Mouse (Mus musculus) 416B (cell line): ENCODE results near the gene E2f6.
A peak's percentile ranks its signal among the peaks of the same experiment; 100 is the strongest.

Experiments
- DNase-seq: peaks from one replicate; pipeline ENCODE4 v3.0.0; 2011; ENCODE audit warnings: low read depth

Gene E2f6

DNA sequence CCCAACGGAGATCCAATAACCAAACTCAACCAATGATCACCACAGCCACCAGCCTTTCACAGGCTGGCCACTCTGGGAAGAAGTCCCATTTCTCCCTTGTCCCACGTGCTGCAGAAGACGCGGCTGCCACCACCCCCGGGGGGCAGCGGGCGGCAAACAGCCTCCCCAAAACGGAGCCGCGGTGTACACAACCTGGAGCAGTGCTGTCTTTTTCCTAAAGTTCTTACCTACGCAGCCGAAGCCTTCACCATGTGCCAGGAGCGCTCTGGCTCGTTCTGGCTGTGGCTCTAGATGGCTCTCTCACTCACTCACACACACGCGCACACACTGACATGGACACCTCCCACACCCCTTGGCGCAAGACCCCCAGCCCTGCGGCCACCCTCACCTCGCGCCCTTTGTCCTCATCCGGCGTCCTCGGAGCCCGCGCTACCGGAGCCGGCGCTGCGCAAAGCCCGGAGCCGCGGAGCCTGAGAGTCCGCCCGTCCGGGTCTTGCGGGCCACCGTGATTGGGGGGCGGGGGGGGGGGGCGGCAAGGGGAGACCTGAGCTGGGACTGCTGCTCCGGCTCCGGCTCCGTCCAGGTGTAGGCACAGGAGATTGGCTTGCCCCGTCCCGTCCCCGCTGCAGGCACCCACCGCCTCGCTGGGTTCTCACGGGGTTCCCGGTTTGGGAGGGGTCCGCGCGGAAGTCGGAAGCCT, 10.4 kb upstream of the E2f6 start, which contains the start of gene Greb1:
TSS of gene Greb1 (minus strand) at position 628 of the 700 bp plus-strand sequence.
- no peak for DNase-seq

GRCm38 (mm10) chr12:16800959-16801315, 9.8 kb upstream of the E2f6 start:
- DNase-seq = no peak

GRCm38 (mm10) chr12:16803237-16803955, 7.4 kb upstream of the E2f6 start:
- DNase-seq = no peak

GRCm38 (mm10) chr12:16803956-16804430, 6.8 kb upstream of the E2f6 start:
- no peak for DNase-seq

GRCm38 (mm10) chr12:16805511-16805910, 5.3 kb upstream of the E2f6 start:
- peak; percentile 78 for DNase-seq

- DNase-seq = peak; percentile 73
Measured at GRCm38 (mm10) chr12:16808045-16808444, 2.7 kb upstream of the E2f6 start.

GRCm38 (mm10) chr12:16811477-16811876, 714 bp downstream of the E2f6 start:
- no peak for DNase-seq

DNA sequence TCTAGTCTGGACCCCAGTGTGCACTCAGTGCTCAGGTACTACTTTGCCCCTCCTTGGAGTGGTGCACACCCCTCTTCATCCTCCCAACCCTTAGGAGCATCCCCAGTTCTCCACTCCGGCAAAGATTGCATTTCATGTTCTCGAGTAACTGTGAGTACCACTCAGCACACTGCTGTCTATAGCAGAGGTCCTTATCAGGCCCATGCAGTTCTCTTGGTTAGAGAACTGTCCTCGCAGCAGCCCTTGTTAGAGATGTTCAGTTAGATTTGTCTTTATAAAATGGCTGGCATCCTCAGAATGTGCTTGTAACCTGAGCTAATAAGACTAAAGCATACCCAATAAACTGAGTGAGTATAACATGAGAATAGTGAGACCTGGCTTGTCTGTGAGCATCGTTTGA, 6.4 kb downstream of the E2f6 start:
- no peak for DNase-seq

DNA sequence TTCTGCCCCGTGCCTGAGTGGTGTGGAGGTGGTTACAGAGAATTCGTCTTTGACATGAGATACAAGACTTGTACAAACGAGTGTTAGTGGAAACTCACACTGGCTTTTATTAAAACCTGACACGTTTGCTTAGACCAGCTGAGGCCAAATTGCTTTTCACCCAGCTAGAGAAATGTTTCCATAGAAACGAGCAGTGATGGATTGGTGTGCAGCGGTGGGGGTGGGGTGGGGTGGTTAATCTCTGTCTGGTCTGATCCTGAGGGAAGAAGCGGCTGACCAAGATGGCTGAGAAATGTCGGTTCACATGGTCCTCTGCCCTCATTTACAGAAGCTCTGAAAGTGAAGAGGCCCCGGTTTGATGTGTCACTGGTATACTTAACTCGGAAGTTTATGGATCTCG, 7.8 kb downstream of the E2f6 start:
- DNase-seq = no peak

DNA sequence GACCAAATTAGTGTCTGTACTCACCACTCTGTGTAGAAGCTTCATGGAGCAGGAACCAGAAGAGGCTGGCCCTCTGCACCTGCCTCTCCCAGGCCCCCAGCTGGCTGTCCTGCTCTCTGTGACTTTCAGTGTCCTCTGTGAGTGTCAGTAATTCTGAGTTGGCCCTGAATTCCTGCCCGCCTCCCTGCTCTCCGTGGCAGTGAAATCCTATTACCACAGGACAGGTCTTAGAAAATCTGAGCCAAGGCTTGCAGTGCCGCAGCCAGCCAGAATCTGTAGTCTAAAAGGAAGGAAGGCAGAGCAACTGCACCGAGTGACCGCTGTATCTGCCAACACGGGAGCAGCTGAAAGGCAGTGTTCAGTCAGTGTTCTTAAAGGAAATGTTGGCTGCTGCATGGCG, 10.0 kb downstream of the E2f6 start:
- no peak for DNase-seq

DNA sequence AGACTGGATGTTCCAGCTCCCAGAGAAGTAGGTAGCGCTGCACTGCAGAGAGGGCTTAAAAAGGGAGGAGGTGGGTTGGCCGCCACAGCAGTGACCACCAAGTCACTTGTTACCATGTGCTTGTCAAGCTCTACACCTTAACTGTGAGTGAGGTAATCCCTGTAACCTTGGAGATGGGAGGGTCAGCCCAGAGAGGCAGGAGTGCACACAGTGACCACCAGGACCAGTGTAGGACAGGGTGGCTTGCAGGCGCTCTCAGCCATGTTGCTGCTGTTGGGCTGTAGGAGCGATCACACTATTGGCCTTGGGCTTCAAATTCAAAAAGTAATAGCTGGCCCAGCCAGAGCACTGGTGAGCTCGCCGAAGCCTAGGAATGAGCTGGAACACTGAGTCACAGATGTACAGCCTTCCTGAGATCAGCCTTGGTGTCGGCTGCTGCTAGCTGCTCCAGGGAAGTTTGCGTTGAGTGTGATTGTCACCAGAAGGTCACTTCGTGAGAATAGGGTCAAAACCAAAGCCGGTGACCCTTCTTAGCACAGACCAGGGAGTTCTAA, 11.5 kb downstream of the E2f6 start:
- DNase-seq = no peak

GRCm38 (mm10) chr12:16823701-16824100, 12.9 kb downstream of the E2f6 start:
- no peak for DNase-seq

GRCm38 (mm10) chr12:16828505-16828904, 17.7 kb downstream of the E2f6 start:
- DNase-seq = peak; percentile 76

DNA sequence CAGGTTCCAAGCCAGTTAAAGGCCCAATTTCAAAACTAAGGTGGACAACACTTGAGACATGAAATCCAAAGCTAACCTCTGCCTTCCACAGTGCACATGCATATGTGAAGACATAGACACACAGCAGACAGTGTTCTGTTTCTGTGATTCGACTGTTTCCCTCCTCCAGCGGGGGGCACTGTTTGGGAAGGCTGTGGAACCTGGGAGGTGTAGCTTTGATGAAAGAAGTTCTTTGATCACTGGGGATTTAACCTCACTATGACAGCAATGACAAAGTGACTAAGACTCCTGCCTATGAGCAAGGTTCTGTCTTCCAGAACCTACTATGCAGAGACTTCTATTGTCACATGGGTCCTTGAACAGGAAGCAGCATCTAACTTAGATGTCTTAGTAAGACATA, 19.0 kb downstream of the E2f6 start:
- peak; percentile 65 for DNase-seq

DNA sequence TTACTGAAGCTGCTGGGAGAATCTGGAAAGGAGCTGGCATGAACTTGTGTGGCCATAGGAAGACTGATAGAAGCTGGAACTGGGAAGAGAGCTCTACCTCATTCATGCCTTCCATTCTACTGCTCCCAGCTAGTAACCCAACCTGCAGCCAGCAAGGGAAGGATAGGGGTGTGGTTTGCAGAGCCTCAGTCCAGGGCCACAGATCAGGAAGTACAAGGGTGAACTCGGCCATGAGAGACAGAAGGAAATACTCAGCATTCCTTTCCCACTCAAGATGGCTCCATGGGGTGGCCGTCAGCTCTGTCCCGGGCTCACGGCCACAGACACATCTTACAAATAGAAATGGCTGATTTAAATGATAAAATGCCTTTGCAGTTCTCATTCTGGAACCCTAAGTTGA, 20.3 kb downstream of the E2f6 start:
- no peak for DNase-seq

- DNase-seq = no peak
Measured at GRCm38 (mm10) chr12:16834701-16835100, 23.9 kb downstream of the E2f6 start.

GRCm38 (mm10) chr12:16836188-16836587, 25.4 kb downstream of the E2f6 start:
- DNase-seq = no peak

GRCm38 (mm10) chr12:16837766-16838165, 27.0 kb downstream of the E2f6 start:
- no peak for DNase-seq

DNA sequence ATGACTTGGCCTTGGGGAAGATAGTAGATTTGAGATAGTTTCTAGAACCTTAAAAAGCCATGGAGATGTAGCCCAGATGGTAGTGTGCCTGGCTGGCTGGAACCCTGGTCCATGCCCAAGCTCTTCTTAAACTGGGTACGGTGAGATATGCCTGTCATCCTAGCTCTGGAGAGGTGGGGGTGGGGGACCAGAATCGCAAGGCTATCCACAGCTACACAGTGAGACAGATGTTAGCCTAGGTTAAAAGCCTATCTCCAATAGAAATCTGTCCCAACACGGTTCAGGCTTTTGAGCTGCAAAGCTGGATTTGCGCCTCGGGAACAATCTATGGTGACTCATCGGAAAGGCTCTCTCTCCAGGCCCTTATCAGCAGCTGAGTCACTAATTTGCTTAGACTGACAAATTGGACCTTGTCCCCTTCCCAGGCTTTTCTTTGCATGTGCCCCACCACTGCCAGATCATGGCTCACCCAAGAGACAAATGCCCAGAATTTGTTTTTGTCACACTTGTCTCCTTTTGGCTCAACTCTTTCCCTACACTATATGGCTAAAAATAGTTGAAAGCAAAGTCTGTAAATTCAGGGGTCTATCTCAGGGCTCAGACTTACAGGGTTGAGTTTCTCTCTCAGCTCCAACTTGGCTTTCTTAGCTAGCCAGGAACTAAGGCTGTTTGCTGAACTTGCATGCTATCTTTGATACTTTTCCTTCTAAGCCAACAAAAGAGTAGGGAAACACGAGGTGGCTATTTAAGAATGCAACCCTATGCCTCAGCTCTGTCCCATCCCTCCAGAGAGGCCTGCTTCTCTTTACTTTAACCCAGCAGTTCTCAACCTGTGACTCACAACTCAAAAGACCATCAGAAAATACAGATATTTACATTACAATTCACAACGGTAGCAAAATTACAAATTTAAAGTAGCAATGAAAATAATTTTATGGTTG, 30.3 kb downstream of the E2f6 start:
- DNase-seq = peak; percentile 67

- no peak for DNase-seq
Measured at GRCm38 (mm10) chr12:16844623-16845592, 34.1 kb downstream of the E2f6 start.
